Mouse (Mus musculus): Measurements from ENCODE around the gene Mcrip1. TPM values are rescaled to one million over a fixed set of nuclear protein-coding genes. Genes with fewer than 3 reads are reported as not detected.
A peak's percentile ranks its signal among the peaks of the same experiment; 100 is the strongest.
"Not testable (repeated sequence)": the region's sequence is repeated elsewhere in the genome, so short reads cannot be mapped to it uniquely, and the experiment has no call there.

Gene Mcrip1
- total RNA-seq, 2 experiments from 2014 or later = 18.4 to 22.7 TPM

- peak; percentile 91 for DNase-seq (ENCODE audit: low spot score)
These were observed 33.9 kb downstream of the Mcrip1 start for GRCm38 (mm10) chr11:120515611-120516010.

- not testable (repeated sequence) for DNase-seq (ENCODE audit: low spot score)
These were observed 35.3 kb downstream of the Mcrip1 start for GRCm38 (mm10) chr11:120514262-120514661.

- no peak for DNase-seq (ENCODE audit: low spot score)
These were observed 36.6 kb downstream of the Mcrip1 start for GRCm38 (mm10) chr11:120512790-120513453.

- DNase-seq (ENCODE audit: low spot score) = no peak
These were observed 39.0 kb downstream of the Mcrip1 start for GRCm38 (mm10) chr11:120510375-120511030.

- no peak for DNase-seq (ENCODE audit: low spot score)
These were observed 39.6 kb downstream of the Mcrip1 start for GRCm38 (mm10) chr11:120509940-120510339.

GRCm38 (mm10) chr11:120508290-120508870, 41.1 kb downstream of the Mcrip1 start:
- no peak for DNase-seq (ENCODE audit: low spot score)

- no peak for DNase-seq (ENCODE audit: low spot score)
These were observed 41.8 kb downstream of the Mcrip1 start for GRCm38 (mm10) chr11:120507611-120508289.

- no peak for DNase-seq (ENCODE audit: low spot score)
These were observed 42.6 kb downstream of the Mcrip1 start for GRCm38 (mm10) chr11:120506899-120507298.

GRCm38 (mm10) chr11:120505661-120506060, 43.9 kb downstream of the Mcrip1 start:
- no peak for DNase-seq (ENCODE audit: low spot score)

- no peak for DNase-seq (ENCODE audit: low spot score)
These were observed 47.8 kb downstream of the Mcrip1 start for GRCm38 (mm10) chr11:120501701-120502100.

- DNase-seq (ENCODE audit: low spot score) = no peak
These were observed 48.5 kb downstream of the Mcrip1 start for GRCm38 (mm10) chr11:120501018-120501417.

- no peak for DNase-seq (ENCODE audit: low spot score)
These were observed 49.2 kb downstream of the Mcrip1 start for GRCm38 (mm10) chr11:120500357-120500756.

- no peak for DNase-seq (ENCODE audit: low spot score)
These were observed 49.6 kb downstream of the Mcrip1 start for GRCm38 (mm10) chr11:120499894-120500293.

- DNase-seq (ENCODE audit: low spot score) = no peak
These were observed 50.6 kb downstream of the Mcrip1 start for GRCm38 (mm10) chr11:120498891-120499290.

GRCm38 (mm10) chr11:120498226-120498625, 51.3 kb downstream of the Mcrip1 start:
- DNase-seq (ENCODE audit: low spot score) = no peak

- DNase-seq (ENCODE audit: low spot score) = no peak
These were observed 52.1 kb downstream of the Mcrip1 start for GRCm38 (mm10) chr11:120497436-120497835.

GRCm38 (mm10) chr11:120493911-120494310, 55.6 kb downstream of the Mcrip1 start:
- DNase-seq (ENCODE audit: low spot score) = no peak

- DNase-seq (ENCODE audit: low spot score) = no peak
These were observed 56.2 kb downstream of the Mcrip1 start for GRCm38 (mm10) chr11:120493351-120493750.

All from gastrocnemius, adult 18-20 months (tissue).